Mouse (Mus musculus): Measurements from ENCODE around the gene Camk2g.

Gene Camk2g

GRCm38 (mm10) chr14:20701554-20701953, 92.3 kb downstream of the Camk2g start:
- no peak for DNase-seq (ENCODE audit: low spot score)

GRCm38 (mm10) chr14:20700362-20700761, 93.5 kb downstream of the Camk2g start:
- no peak for DNase-seq (ENCODE audit: low spot score)

- no peak for DNase-seq (ENCODE audit: low spot score)
These were observed 95.4 kb downstream of the Camk2g start for GRCm38 (mm10) chr14:20698515-20698914.

GRCm38 (mm10) chr14:20696986-20697385, 96.9 kb downstream of the Camk2g start:
- no peak for DNase-seq (ENCODE audit: low spot score)

- DNase-seq (ENCODE audit: low spot score): no peak
These were observed 97.9 kb downstream of the Camk2g start for GRCm38 (mm10) chr14:20695761-20696520.

GRCm38 (mm10) chr14:20694884-20695760, 98.8 kb downstream of the Camk2g start, which contains the start of gene Fut11:
TSS of gene Fut11 (plus strand) at chr14:20694968.
- peak; percentile 88 for DNase-seq (ENCODE audit: low spot score)

- DNase-seq (ENCODE audit: low spot score): no peak
These were observed 99.6 kb downstream of the Camk2g start for GRCm38 (mm10) chr14:20694185-20694883.

GRCm38 (mm10) chr14:20693589-20694101, 100.2 kb downstream of the Camk2g start:
- DNase-seq (ENCODE audit: low spot score): no peak

- DNase-seq (ENCODE audit: low spot score): no peak
These were observed 102.1 kb downstream of the Camk2g start for GRCm38 (mm10) chr14:20691772-20692171.

- no peak for DNase-seq (ENCODE audit: low spot score)
These were observed 104.9 kb downstream of the Camk2g start for GRCm38 (mm10) chr14:20689009-20689408.

- DNase-seq (ENCODE audit: low spot score): no peak
These were observed 107.3 kb downstream of the Camk2g start for GRCm38 (mm10) chr14:20686576-20686975.
